Mouse (Mus musculus): ENCODE results near the gene Zkscan5. TPM values are rescaled to one million over a fixed set of nuclear protein-coding genes. Genes with fewer than 3 reads are reported as not detected.

Gene Zkscan5
- polyA plus RNA-seq, 1 experiment from 2014 or later, result 16.3 TPM

Other genes with a start within 250 kb of the Zkscan5 start
- 19.5 and 19.9 TPM in 2 replicates for gene Smurf1, start 238.7 kb upstream of the Zkscan5 start, polyA plus RNA-seq (2015; fragmentation: Nextera tagmentation; extraction: Ambion mirVana)
- gene Gm4871, start 171.8 kb upstream of the Zkscan5 start, polyA plus RNA-seq (2015; fragmentation: Nextera tagmentation; extraction: Ambion mirVana), result not detected in 2 replicates
- not detected in 2 replicates for gene 1700018F24Rik, start 161.6 kb upstream of the Zkscan5 start, polyA plus RNA-seq (2015; fragmentation: Nextera tagmentation; extraction: Ambion mirVana)
- 139 and 141 TPM in 2 replicates for gene Arpc1a, start 120.7 kb upstream of the Zkscan5 start, polyA plus RNA-seq (2015; fragmentation: Nextera tagmentation; extraction: Ambion mirVana)
- 0.10 TPM in 1 of 2 replicates, not detected in the other for gene Kpna7, start 120.5 kb upstream of the Zkscan5 start, polyA plus RNA-seq (2015; fragmentation: Nextera tagmentation; extraction: Ambion mirVana)
- gene Arpc1b, start 90.3 kb upstream of the Zkscan5 start, polyA plus RNA-seq (2015; fragmentation: Nextera tagmentation; extraction: Ambion mirVana), result 250 and 255 TPM in 2 replicates
- 137 and 139 TPM in 2 replicates for gene Pdap1, start 64.3 kb upstream of the Zkscan5 start, polyA plus RNA-seq (2015; fragmentation: Nextera tagmentation; extraction: Ambion mirVana)
- 218 and 225 TPM in 2 replicates for gene Bud31, start 64.2 kb upstream of the Zkscan5 start, polyA plus RNA-seq (2015; fragmentation: Nextera tagmentation; extraction: Ambion mirVana)
- gene Ptcd1, start 37.5 kb upstream of the Zkscan5 start, polyA plus RNA-seq (2015; fragmentation: Nextera tagmentation; extraction: Ambion mirVana), result 19.2 and 20.2 TPM in 2 replicates
- 55.6 and 58.1 TPM in 2 replicates for gene Cpsf4, start 37.3 kb upstream of the Zkscan5 start, polyA plus RNA-seq (2015; fragmentation: Nextera tagmentation; extraction: Ambion mirVana)
- gene Atp5j2, start 12.5 kb upstream of the Zkscan5 start, polyA plus RNA-seq (2015; fragmentation: Nextera tagmentation; extraction: Ambion mirVana), result 649 and 683 TPM in 2 replicates
- 11.0 and 11.3 TPM in 2 replicates for gene Zkscan14, start 2.7 kb upstream of the Zkscan5 start, polyA plus RNA-seq (2015; fragmentation: Nextera tagmentation; extraction: Ambion mirVana)
- 33.8 and 34.1 TPM in 2 replicates for gene Zfp655, start 27.2 kb downstream of the Zkscan5 start, polyA plus RNA-seq (2015; fragmentation: Nextera tagmentation; extraction: Ambion mirVana)
- 0.59 and 0.79 TPM in 2 replicates for gene Zscan25, start 75.9 kb downstream of the Zkscan5 start, polyA plus RNA-seq (2015; fragmentation: Nextera tagmentation; extraction: Ambion mirVana)
- not detected in 2 replicates for gene Cyp3a57, start 140.7 kb downstream of the Zkscan5 start, polyA plus RNA-seq (2015; fragmentation: Nextera tagmentation; extraction: Ambion mirVana)

All from limb, embryonic 13.5 days (tissue).